ENCODE assay signal across 28 mouse cellular contexts in genomic region chr2:168396316-168396715, GRCm38 (mm10).
"Had no signal": no experiment of that assay in that cellular context is flagged by ENCODE, and none has a peak within 500 bp of the region (broad histone marks: within the 10 kb centered on the region; RNA-seq: fewer than 3 reads in every experiment).

No protein-coding gene starts in this region.

- H3K9ac ChIP-seq: embryonic facial prominence, embryonic 12.5 days; embryonic facial prominence, embryonic 13.5 days; embryonic facial prominence, embryonic 15.5 days; forebrain, embryonic 12.5 days; forebrain, embryonic 13.5 days; forebrain, embryonic 15.5 days had no signal

- ATAC-seq: forebrain, embryonic 13.5 days; forebrain, embryonic 14.5 days; forebrain, embryonic 15.5 days; forebrain, embryonic 16.5 days had no signal

- H3K4me2 ChIP-seq: embryonic facial prominence, embryonic 12.5 days; embryonic facial prominence, embryonic 13.5 days; embryonic facial prominence, embryonic 15.5 days; forebrain, embryonic 12.5 days; forebrain, embryonic 13.5 days; forebrain, embryonic 15.5 days had no signal

- DNase-seq: cerebellum, adult 18-20 months; cerebellum, adult 2 months; cerebellum, adult 8-10 months; cerebellum, adult 9-10 months; cerebellum, adult 9-11 months; cerebellum, postnatal 10 days; cerebellum, postnatal 14 days; cerebellum, postnatal 25 days; cerebellum, postnatal 36 days; embryo, embryonic 11 days; gastrocnemius, adult 2 months; gastrocnemius, postnatal 10 days; gastrocnemius, postnatal 14 days; gastrocnemius, postnatal 25 days; gastrocnemius, postnatal 36 days; heart, adult 11 months; heart, adult 18-20 months; heart, adult 2 months had no signal

- H3K4me3 ChIP-seq: embryonic facial prominence, embryonic 10.5 days; embryonic facial prominence, embryonic 12.5 days; embryonic facial prominence, embryonic 13.5 days; embryonic facial prominence, embryonic 15.5 days; erythroblast, embryonic 14.5 days; forebrain, embryonic 12.5 days; forebrain, embryonic 13.5 days; forebrain, embryonic 15.5 days; gastrocnemius, adult 2 months; heart, adult 2 months had no signal

- H3K27me3 ChIP-seq: embryonic facial prominence, embryonic 12.5 days; embryonic facial prominence, embryonic 13.5 days; embryonic facial prominence, embryonic 15.5 days; forebrain, embryonic 15.5 days had no signal

- H3K9me3 ChIP-seq: embryonic facial prominence, embryonic 10.5 days; embryonic facial prominence, embryonic 12.5 days; embryonic facial prominence, embryonic 13.5 days; embryonic facial prominence, embryonic 15.5 days; forebrain, embryonic 12.5 days; forebrain, embryonic 13.5 days; forebrain, embryonic 15.5 days had no signal

- H3K36me3 ChIP-seq: embryonic facial prominence, embryonic 10.5 days; embryonic facial prominence, embryonic 12.5 days; embryonic facial prominence, embryonic 13.5 days; embryonic facial prominence, embryonic 15.5 days; forebrain, embryonic 12.5 days; forebrain, embryonic 15.5 days had no signal

- H3K27ac ChIP-seq: embryonic facial prominence, embryonic 10.5 days; embryonic facial prominence, embryonic 12.5 days; embryonic facial prominence, embryonic 13.5 days; embryonic facial prominence, embryonic 15.5 days; forebrain, embryonic 12.5 days; forebrain, embryonic 13.5 days; forebrain, embryonic 15.5 days; gastrocnemius, adult 2 months; heart, adult 2 months had no signal

- H3K4me1 ChIP-seq: embryonic facial prominence, embryonic 12.5 days; embryonic facial prominence, embryonic 13.5 days; embryonic facial prominence, embryonic 15.5 days; forebrain, embryonic 13.5 days had no signal
